Mouse (Mus musculus) ES-E14 (cell line): ENCODE results near the gene Lfng. TPM values are rescaled to one million over a fixed set of nuclear protein-coding genes. Genes with fewer than 3 reads are reported as not detected.

Source experiments
- DNase-seq: peaks from one replicate; pipeline ENCODE4 v3.0.0-alpha.2; 2013; ENCODE audit warnings: low read depth, low spot score
- H3K27ac ChIP-seq: 2 replicates; pipeline ENCODE4 v1.5.1; 2012; ENCODE audit warnings: low read depth, mild to moderate bottlenecking, low read length, moderate library complexity, mixed read lengths; ENCODE audit not compliant: poor library complexity, insufficient read depth, severe bottlenecking
- H3K36me3 ChIP-seq: 2 replicates; pipeline ENCODE4 v1.6.1; 2012; ENCODE audit warnings: mild to moderate bottlenecking, low read length, moderate library complexity, mixed read lengths; ENCODE audit not compliant: control insufficient read depth, poor library complexity, insufficient read depth, severe bottlenecking
- H3K4me1 ChIP-seq, 2 experiments: fragments of 150-350 bp in 1 of 2; sonication (generic) in 1 of 2; 2 replicates each; pipeline ENCODE4 v1.6.1; 2012; ENCODE audit warnings: low read length in 2 of 2, mild to moderate bottlenecking in 1 of 2, mixed read lengths in 1 of 2; ENCODE audit not compliant: control insufficient read depth in 2 of 2, insufficient read depth in 2 of 2, poor library complexity in 1 of 2
- H3K4me3 ChIP-seq, 2 experiments: fragments of 150-350 bp in 1 of 2; sonication (generic) in 1 of 2; 2 replicates each; pipeline ENCODE4 v1.5.1; 2012; ENCODE audit warnings: low read length in 2 of 2, low read depth in 1 of 2, mild to moderate bottlenecking in 1 of 2, mixed read lengths in 1 of 2; ENCODE audit not compliant: insufficient read depth in 1 of 2, poor library complexity in 1 of 2, severe bottlenecking in 1 of 2
- H3K9ac ChIP-seq: 2 replicates; pipeline ENCODE4 v1.6.1; 2012; ENCODE audit warnings: low read depth, mild to moderate bottlenecking, low read length, mixed read lengths; ENCODE audit not compliant: poor library complexity, insufficient read depth, severe bottlenecking
- H3K9me3 ChIP-seq: fragments of 150-350 bp; sonication (generic); 2 replicates; pipeline ENCODE4 v1.6.1; 2012; ENCODE audit warnings: low read depth, mild to moderate bottlenecking, low read length; ENCODE audit not compliant: control insufficient read depth, insufficient read depth
- CHD2 ChIP-seq: IDR thresholded peaks from 2 replicates; pipeline ENCODE4 v1.6.1; 2014; ENCODE audit warnings: mild to moderate bottlenecking, low read depth, low read length, inconsistent platforms
- HCFC1 ChIP-seq: IDR thresholded peaks from 2 replicates; pipeline ENCODE4 v1.6.1; 2012; ENCODE audit warnings: low read length, inconsistent platforms, borderline replicate concordance; ENCODE audit not compliant: insufficient read depth
- MAFK ChIP-seq: IDR thresholded peaks from 2 replicates; pipeline ENCODE4 v1.6.1; 2014; ENCODE audit warnings: mild to moderate bottlenecking, low read depth, low read length, inconsistent platforms; ENCODE audit not compliant: insufficient read depth
- ZC3H11A ChIP-seq: IDR thresholded peaks from 2 replicates; pipeline ENCODE4 v1.6.1; 2012; ENCODE audit warnings: low read depth, mild to moderate bottlenecking, inconsistent platforms, low read length, borderline replicate concordance
- ZNF384 ChIP-seq: IDR thresholded peaks from 2 replicates; pipeline ENCODE4 v1.6.1; 2012; ENCODE audit warnings: low read depth, low read length, inconsistent platforms
- in situ Hi-C, 2 experiments: fragments of 600-800 bp; cut with MboI; formaldehyde crosslinking; loops; one replicate each; pipeline ENCODE4 v1.15.1; 2025; ENCODE audit warnings: low sequenced_read_pairs in 2 of 2, inconsistent platforms in 1 of 2; ENCODE audit not compliant: unreplicated experiment in 2 of 2
- total RNA-seq: library from RNA; depleted of rRNA; stranded (reverse); fragments of 300-350 nt; gene quantifications from 2 replicates; pipeline ENCODE4 v1.2.3, GENCODE M21; 2012

The Lfng gene
- total RNA-seq, 1 experiment: 13.3 TPM

DNA sequence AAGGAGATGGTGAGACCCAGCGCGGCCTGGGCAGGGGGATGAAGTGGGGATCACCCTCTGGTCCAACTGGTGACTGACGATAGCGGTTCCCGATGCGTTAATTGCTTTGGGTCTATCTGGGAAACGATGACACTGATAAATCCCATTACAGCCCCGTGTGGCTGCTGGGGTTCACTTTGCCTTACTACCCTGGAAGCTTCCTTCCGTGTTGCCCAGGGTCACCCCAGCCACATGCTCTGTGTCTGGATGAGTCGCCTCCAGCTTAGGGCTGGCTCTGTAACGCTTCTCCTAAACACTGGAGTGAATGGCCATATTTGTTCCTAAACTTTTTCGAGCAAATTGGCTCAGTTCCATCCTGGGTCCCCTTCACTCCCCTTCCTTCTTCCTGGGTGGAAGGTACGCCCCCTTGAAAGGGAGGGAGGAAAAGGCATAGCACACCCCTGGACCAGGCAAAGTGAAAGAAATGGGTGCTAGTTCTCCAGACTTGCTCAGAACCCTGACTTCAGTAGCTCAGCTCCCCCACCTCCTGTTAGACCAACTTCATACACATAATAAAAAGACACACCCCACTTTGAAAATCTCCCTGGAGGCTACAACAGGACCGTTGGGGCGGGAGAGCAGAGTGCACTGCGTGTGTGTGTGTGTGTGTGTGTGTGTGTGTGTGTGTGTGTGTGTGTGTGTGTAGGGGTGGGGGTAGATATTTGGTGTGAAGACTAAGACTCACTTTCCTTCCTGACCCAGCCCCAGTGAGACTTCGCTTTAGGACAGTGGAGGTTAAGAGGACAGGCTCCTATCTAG is 915 bp downstream of the Lfng start:
- DNase-seq: no peak
- H3K36me3 ChIP-seq: no peaks in the 10 kb centered on the region
- TF ChIP-seq ZNF384 (no peak), MAFK (no peak), ZC3H11A (no peak)
- no peak overlapping the region for H3K27ac ChIP-seq
- peak overlapping the region; percentile 67 for H3K9ac ChIP-seq
- peaks cover 2 to 29% of the 10 kb centered on the region in 2 experiments; a peak in 2 of 4 replicates for H3K4me1 ChIP-seq
- peak overlapping the region; percentile 72 to 79 for H3K4me3 ChIP-seq
- in situ Hi-C loops: no loop called here
- H3K9me3 ChIP-seq: no peaks in the 10 kb centered on the region

DNA sequence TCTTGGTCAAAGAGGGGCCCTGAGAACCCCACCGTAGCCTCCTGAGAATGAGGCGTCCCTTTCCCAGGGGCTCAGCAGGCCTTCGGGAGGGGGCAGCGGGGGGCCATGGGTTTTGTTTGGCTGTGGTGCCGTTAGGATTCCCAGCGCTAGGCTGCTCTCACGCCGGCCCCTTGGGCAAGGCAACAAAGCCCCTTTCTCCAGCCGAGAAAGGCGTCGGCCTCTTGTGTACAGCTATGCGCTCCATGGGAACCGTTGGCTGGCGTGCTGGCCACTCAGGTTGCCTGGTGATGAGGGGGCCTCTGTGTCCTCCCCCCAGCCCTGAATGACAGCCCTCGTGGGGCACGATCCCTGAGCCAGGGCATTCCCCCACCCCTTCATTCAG is 1.5 kb downstream of the Lfng start:
- Histone ChIP-seq H3K36me3 (no peaks in the 10 kb centered on the region), H3K27ac (no peak overlapping the region), H3K4me1 (peaks cover 2 to 29% of the 10 kb centered on the region in 2 experiments; a peak in 2 of 4 replicates), H3K9ac (no peak overlapping the region), H3K4me3 (peak overlapping the region in 1 of 2 experiments; percentile 72; a peak in 2 of 4 replicates), H3K9me3 (no peaks in the 10 kb centered on the region)
- in situ Hi-C loops: no loop called here
- TF ChIP-seq ZC3H11A (no peak), CHD2 (no peak), MAFK (no peak), ZNF384 (no peak)
- no peak for DNase-seq

DNA sequence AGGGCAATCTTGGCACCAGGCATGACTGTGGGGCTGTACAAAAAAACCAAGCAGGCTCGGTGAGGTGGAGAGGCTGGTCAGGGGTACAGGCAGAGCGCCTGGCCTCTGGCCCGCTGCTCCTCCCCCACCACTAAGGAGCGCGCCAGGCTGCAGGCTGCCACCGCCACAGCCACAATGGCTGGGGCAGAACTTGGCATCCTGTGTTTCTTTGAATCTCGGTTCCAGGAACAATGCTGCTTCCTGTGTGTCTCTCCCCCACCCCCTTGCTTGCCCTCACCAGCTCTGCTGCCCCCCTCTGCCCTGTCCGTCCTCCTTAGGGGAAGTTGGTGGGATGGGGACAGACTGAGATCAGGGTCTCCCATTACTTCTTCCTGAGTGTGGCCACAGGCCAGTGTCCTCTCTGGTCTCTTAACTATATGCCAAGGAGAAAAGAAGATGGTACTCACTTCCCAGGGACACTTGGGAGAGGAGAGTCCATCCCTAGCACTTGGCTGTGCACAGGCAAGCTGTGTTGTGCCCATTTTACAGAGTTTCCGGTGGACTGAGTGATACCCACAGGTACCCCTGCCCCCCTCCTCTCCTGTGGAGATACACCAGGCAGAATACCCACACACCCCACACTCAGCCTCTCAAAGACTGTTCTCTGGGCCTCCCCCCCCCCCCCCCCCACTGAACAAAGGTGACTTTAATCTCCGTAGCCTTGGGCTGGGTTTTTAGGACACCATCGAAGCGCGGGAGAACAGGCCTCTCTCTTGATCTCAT is 2.6 kb downstream of the Lfng start:
- H3K9ac ChIP-seq: no peak overlapping the region
- DNase-seq: no peak
- peaks cover 4% of the 10 kb centered on the region; the same call in 1 of the 2 replicates for H3K36me3 ChIP-seq
- H3K4me1 ChIP-seq: peaks cover 2 to 29% of the 10 kb centered on the region in 2 experiments; a peak in 2 of 4 replicates
- in situ Hi-C loops: loop anchor here in 1 of 2 experiments (10.0 kb wide), 1 partner anchor 65 kb away; no protein-coding TSS in a partner anchor
- no peak overlapping the region for H3K27ac ChIP-seq
- no peaks in the 10 kb centered on the region for H3K9me3 ChIP-seq
- no peak overlapping the region for H3K4me3 ChIP-seq
- TF ChIP-seq CHD2 (no peak), MAFK (no peak), HCFC1 (no peak), ZC3H11A (no peak), ZNF384 (no peak)

DNA sequence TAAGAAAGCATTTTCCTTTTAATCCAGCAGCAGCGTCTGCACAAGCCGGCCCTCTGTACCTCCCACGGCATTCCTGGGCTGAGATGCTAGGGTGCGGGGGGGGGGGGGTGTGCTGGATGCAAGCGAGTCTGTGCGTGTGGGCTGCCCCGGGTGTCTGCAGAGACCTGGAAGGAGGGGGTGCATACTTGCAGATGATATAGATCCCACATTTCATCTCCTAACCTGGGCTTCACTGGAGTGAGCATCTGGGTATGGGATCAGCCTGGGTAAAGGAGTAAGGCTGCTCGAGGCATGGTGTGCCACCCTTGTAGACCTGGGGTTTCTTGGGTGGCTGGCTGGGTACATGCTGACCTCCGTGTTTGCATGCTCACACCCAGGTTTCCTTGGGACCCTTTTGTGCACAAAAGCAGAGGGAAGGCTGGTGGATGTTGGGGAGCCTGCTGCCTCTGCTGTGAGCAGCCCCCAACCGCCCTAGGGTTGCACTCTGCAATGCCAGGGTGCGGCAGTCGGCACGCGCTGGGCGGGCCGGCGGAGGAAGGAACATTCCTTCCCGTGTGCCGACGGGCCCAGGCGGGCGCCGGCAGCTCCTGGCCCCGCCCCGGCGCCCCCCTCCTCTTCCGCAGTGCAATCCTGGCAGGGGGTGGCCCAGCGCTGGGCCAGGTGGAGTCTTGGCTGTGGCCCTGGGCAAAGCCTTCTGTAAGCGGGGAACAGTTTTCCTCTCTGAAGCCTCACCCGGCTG is 3.3 kb downstream of the Lfng start:
- Histone ChIP-seq H3K9me3 (no peaks in the 10 kb centered on the region), H3K4me1 (peaks cover 2 to 29% of the 10 kb centered on the region in 2 experiments; a peak in 2 of 4 replicates), H3K36me3 (peaks cover 4% of the 10 kb centered on the region; the same call in 1 of the 2 replicates), H3K9ac (0 out of 2 replicates have a peak overlapping the region, but pooled peaks have one; percentile 19), H3K4me3 (peak overlapping the region; percentile 27 to 45; a peak in 3 of 4 replicates), H3K27ac (no peak overlapping the region)
- no peak for DNase-seq
- in situ Hi-C loops: loop anchor here in 1 of 2 experiments (10.0 kb wide), 1 partner anchor 66 kb away; no protein-coding TSS in a partner anchor
- TF ChIP-seq ZC3H11A: no peak
- TF ChIP-seq ZNF384: no peak
- no peak for TF ChIP-seq HCFC1
- TF ChIP-seq MAFK: no peak
